Mouse (Mus musculus): ENCODE data around the gene Agps. TPM values are rescaled to one million over a fixed set of nuclear protein-coding genes. Genes with fewer than 3 reads are reported as not detected.
A peak's percentile ranks its signal among the peaks of the same experiment; 100 is the strongest.
"Not testable (repeated sequence)": the region's sequence is repeated elsewhere in the genome, so short reads cannot be mapped to it uniquely, and the experiment has no call there.

The Agps gene
- total RNA-seq, 4 experiments from 2014 or later = 26.4 to 32.0 (median 27.2) TPM

GRCm38 (mm10) chr2:75929786-75930444 lies 97.9 kb downstream of the Agps start:
- DNase-seq (ENCODE audit: low spot score) = no peak

- DNase-seq (ENCODE audit: low spot score) = no peak
These were observed 99.0 kb downstream of the Agps start for GRCm38 (mm10) chr2:75930941-75931340.

- DNase-seq (ENCODE audit: low spot score) = no peak
These were observed 101.6 kb downstream of the Agps start for GRCm38 (mm10) chr2:75933541-75933940.

- DNase-seq (ENCODE audit: low spot score) = not testable (repeated sequence)
These were observed 104.7 kb downstream of the Agps start for GRCm38 (mm10) chr2:75936685-75937084.

GRCm38 (mm10) chr2:75937520-75938116 lies 105.6 kb downstream of the Agps start:
- DNase-seq (ENCODE audit: low spot score) = peak; percentile 42

GRCm38 (mm10) chr2:75938117-75939063 lies 106.4 kb downstream of the Agps start, which contains the start of gene Ttc30b:
Ttc30b (minus strand) TSS chr2:75938585.
- DNase-seq (ENCODE audit: low spot score) = peak; percentile 85

- no peak for DNase-seq (ENCODE audit: low spot score)
These were observed 118.7 kb downstream of the Agps start for GRCm38 (mm10) chr2:75950685-75951084.

GRCm38 (mm10) chr2:75953320-75953719 lies 121.3 kb downstream of the Agps start:
- DNase-seq (ENCODE audit: low spot score) = no peak

- DNase-seq (ENCODE audit: low spot score) = no peak
These were observed 123.7 kb downstream of the Agps start for GRCm38 (mm10) chr2:75955709-75956108.

- DNase-seq (ENCODE audit: low spot score) = no peak
These were observed 127.3 kb downstream of the Agps start for GRCm38 (mm10) chr2:75959183-75959849.

- no peak for DNase-seq (ENCODE audit: low spot score)
These were observed 127.9 kb downstream of the Agps start for GRCm38 (mm10) chr2:75959850-75960365.

GRCm38 (mm10) chr2:75960366-75961330 lies 128.7 kb downstream of the Agps start:
- DNase-seq (ENCODE audit: low spot score) = peak; percentile 35

- DNase-seq (ENCODE audit: low spot score) = no peak
These were observed 131.3 kb downstream of the Agps start for GRCm38 (mm10) chr2:75963211-75963840.

- no peak for DNase-seq (ENCODE audit: low spot score)
These were observed 132.1 kb downstream of the Agps start for GRCm38 (mm10) chr2:75964051-75964450.

- peak; percentile 68 for DNase-seq (ENCODE audit: low spot score)
These were observed 132.5 kb downstream of the Agps start for GRCm38 (mm10) chr2:75964512-75964911.

GRCm38 (mm10) chr2:75964972-75965371 lies 133.0 kb downstream of the Agps start:
- peak; percentile 86 for DNase-seq (ENCODE audit: low spot score)

GRCm38 (mm10) chr2:75974131-75974530 lies 142.2 kb downstream of the Agps start:
- no peak for DNase-seq (ENCODE audit: low spot score)

- DNase-seq (ENCODE audit: low spot score) = not testable (repeated sequence)
These were observed 144.1 kb downstream of the Agps start for GRCm38 (mm10) chr2:75976070-75976469.

GRCm38 (mm10) chr2:75977752-75978368 lies 145.9 kb downstream of the Agps start, which contains the start of gene Ttc30a2:
Ttc30a2 (minus strand) TSS chr2:75978170.
- peak; percentile 74 for DNase-seq (ENCODE audit: low spot score)

Data from heart, adult 8-10 months (tissue).